17 mouse cellular contexts compared by ENCODE assay signal in the genomic region with DNA sequence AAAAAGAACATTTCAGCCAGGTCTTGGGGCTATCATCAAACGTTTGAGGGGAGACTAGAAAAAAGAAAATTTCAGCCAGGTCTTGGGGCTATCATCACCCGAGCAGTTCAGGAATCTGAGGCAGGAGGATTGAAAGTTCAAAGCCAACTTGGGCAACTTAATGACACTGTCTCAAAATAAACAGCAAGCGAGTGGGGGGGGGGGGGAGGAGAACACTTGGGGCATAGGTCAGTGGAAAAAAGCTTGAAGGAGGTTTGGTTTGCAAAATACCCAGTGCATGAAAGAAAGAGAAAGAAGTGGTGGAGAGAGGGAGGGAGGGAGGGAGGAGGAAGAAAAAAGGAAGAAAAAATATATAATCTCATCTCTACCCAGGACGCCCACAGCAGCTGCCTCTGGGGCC.
"Had no signal": no experiment of that assay in that cellular context is flagged by ENCODE, and none has a peak within 500 bp of the region (broad histone marks: within the 10 kb centered on the region; RNA-seq: fewer than 3 reads in every experiment).

No protein-coding gene starts in this region.

- DNase-seq: kidney, adult 9 months; kidney, postnatal 36 days; layer of hippocampus, adult 9-11 months; layer of hippocampus, postnatal 36 days; liver; liver, embryonic 13.5 days; liver, postnatal 0 days; lung, postnatal 14 days; midbrain, embryonic 14.5 days; right cerebral cortex, adult 18-20 months; right cerebral cortex, postnatal 25 days had no signal

- H3K9ac ChIP-seq: limb, embryonic 12.5 days; liver, embryonic 13.5 days; liver, postnatal 0 days; lung, embryonic 15.5 days; neural tube, embryonic 15.5 days had no signal

- H3K4me3 ChIP-seq: limb, embryonic 12.5 days; liver, embryonic 13.5 days; lung, embryonic 15.5 days; myocyte; neural tube, embryonic 15.5 days had no signal

- ATAC-seq: liver, postnatal 0 days had no signal

- H3K4me2 ChIP-seq: limb, embryonic 12.5 days; liver, embryonic 13.5 days; lung, embryonic 15.5 days; neural tube, embryonic 15.5 days had no signal

- H3K9me3 ChIP-seq: limb, embryonic 12.5 days; liver, embryonic 13.5 days; lung, embryonic 15.5 days; neural tube, embryonic 15.5 days had no signal

- H3K36me3 ChIP-seq: limb, embryonic 12.5 days; liver, embryonic 13.5 days; lung, embryonic 15.5 days; neural tube, embryonic 15.5 days had no signal

- H3K27ac ChIP-seq: kidney, postnatal 0 days; limb, embryonic 12.5 days; liver, embryonic 13.5 days; lung, embryonic 15.5 days; macrophage; neural tube, embryonic 15.5 days had no signal

- H3K27me3 ChIP-seq: limb, embryonic 12.5 days; liver, embryonic 13.5 days; lung, embryonic 15.5 days; neural tube, embryonic 15.5 days had no signal
